Mouse (Mus musculus): Measurements from ENCODE around the gene Myod1.

Gene Myod1

GRCm38 (mm10) chr7:46391701-46392100 lies 15.4 kb downstream of the Myod1 start:
- DNase-seq (ENCODE audit: low spot score in 2 of 2) = peak in 1 of 2 experiments; percentile 20

GRCm38 (mm10) chr7:46393116-46393515 lies 16.8 kb downstream of the Myod1 start:
- peak; percentile 50 to 78 for DNase-seq (ENCODE audit: low spot score in 2 of 2)

DNA sequence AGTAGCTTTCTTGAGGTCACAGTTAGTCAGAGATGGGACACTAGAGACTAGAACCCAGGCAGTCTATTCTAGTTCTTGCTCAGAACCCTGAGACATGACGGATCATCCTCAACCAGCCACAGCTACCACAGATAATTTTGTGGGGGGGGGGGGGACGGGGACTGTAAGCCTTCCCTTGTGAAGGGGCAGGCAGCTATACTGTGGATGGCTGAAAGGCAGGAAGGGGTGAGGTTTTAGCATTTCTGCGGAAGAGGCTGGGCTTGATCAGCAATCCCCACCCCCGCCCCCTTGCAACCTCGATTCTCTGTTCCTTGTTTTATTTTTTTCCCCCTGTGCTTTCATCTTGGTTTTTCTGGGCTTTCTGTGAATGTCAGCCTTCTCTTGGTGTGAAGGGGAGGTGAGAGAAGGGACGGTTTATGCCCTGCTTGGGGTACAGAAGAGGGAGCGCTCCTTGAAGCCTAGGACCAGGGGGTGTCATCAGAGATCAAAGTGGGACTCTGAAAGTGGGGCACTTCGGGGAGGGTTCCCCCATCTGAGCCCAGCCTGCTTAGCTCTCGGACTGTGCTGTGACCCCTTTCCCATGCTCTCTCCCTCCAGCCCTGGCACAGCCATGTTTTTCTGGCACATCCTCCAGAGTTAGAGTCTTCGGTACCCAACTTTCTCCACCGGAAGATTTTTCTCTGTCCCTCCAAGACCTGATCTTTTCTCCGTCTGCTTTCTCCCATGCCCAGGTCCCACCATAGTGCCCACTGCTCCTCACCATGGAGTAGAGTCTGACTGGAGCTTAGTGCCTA lies 17.6 kb downstream of the Myod1 start:
- no peak for DNase-seq (ENCODE audit: low spot score in 2 of 2)

- no peak for DNase-seq (ENCODE audit: low spot score in 2 of 2)
Measured at GRCm38 (mm10) chr7:46394933-46395332, 18.7 kb downstream of the Myod1 start.

DNA sequence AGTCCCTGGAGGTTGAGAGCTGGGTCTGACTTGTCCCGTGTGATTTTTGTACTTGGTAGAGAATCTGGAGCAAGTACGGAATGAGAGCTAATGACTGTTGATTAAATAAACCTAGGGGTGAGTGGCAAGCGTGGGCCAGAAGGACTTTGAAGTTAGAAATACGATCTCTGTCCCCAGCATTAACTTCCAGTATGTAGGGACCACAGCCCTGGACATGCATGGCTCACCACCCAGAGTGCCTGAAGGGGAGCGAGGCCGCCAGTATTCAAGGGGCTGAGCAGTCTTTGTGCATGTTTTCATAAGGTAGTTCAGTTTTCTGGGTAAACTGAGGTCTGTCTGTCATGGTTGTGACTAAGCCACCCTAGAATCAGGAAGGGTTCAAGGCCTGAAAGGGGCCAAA lies 19.3 kb downstream of the Myod1 start:
- DNase-seq (ENCODE audit: low spot score in 2 of 2) = no peak

GRCm38 (mm10) chr7:46396231-46396927 lies 20.1 kb downstream of the Myod1 start, which contains the start of gene Kcnc1:
TSS of gene Kcnc1 (plus strand) at chr7:46396497.
- peak; percentile 37 to 67 for DNase-seq (ENCODE audit: low spot score in 2 of 2)

DNA sequence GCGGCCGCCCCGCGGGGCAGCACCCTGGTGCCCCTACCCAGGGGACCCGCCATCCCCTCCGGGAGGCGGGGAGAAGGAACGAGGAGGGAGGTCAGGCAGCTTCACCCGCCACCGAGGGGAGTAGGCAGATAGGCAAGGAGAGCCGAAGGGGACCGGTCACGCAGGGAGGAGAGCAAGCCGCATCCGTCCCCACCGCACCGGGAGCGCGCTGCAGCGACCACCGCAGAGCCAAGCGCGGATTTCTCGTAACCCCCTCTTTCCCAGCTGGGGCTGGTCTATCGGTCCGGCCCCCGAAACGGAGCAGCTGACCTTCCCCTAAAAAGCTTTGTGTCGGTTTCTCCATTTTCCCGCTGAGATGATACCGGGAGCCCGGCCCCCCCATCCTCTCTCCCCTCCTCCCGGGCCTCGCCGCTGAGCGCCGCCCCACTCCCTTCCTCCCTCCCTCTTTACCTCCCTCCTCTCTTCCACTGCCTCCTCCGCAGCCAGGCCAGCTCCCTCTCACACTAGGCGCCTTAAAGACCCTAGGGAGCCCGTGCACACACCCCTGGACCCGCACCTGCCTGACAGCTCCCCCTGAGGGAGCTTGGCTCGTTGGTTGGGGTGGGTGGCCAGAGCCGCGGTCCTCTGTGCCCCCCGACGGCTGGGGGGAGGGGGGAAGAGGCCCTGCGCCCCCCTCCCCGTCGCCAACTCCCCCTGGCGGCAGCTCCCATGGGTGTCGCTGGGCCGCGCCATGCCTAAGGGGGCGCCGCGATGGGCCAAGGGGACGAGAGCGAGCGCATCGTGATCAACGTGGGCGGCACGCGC lies 20.9 kb downstream of the Myod1 start:
- peak in 1 of 2 experiments; percentile 35 for DNase-seq (ENCODE audit: low spot score in 2 of 2)

GRCm38 (mm10) chr7:46397732-46398333 lies 21.6 kb downstream of the Myod1 start:
- no peak for DNase-seq (ENCODE audit: low spot score in 2 of 2)

DNA sequence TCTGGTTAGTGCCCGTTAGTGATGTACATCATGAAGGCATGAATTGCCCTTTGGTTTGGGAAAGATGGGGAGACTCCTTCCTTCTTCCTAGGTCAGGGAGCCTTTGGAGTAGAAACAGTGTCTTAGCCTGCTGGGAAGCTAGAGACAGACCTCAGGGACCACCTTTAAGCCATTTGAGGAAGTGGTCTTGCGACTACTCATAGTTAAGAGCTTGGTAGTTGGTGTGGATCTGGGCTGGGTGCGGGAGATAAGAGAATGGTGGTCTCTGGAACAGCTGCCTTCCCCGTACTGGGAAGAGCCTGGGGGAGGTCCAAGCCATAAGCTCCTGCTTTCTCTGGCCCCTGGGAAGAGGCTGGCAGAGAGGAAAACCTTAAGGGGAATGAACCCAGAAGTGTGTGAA lies 22.3 kb downstream of the Myod1 start:
- DNase-seq (ENCODE audit: low spot score in 2 of 2) = no peak

GRCm38 (mm10) chr7:46399676-46400075 lies 23.4 kb downstream of the Myod1 start:
- DNase-seq (ENCODE audit: low spot score in 2 of 2) = no peak

- DNase-seq (ENCODE audit: low spot score in 2 of 2) = no peak
Measured at GRCm38 (mm10) chr7:46400346-46400745, 24.1 kb downstream of the Myod1 start.

GRCm38 (mm10) chr7:46401371-46402180 lies 25.3 kb downstream of the Myod1 start:
- DNase-seq (ENCODE audit: low spot score in 2 of 2) = no peak

- no peak for DNase-seq (ENCODE audit: low spot score in 2 of 2)
Measured at GRCm38 (mm10) chr7:46403616-46404485, 27.6 kb downstream of the Myod1 start.

GRCm38 (mm10) chr7:46404756-46405155 lies 28.5 kb downstream of the Myod1 start:
- DNase-seq (ENCODE audit: low spot score in 2 of 2) = no peak

- DNase-seq (ENCODE audit: low spot score in 2 of 2) = no peak
Measured at GRCm38 (mm10) chr7:46408606-46409005, 32.3 kb downstream of the Myod1 start.

DNA sequence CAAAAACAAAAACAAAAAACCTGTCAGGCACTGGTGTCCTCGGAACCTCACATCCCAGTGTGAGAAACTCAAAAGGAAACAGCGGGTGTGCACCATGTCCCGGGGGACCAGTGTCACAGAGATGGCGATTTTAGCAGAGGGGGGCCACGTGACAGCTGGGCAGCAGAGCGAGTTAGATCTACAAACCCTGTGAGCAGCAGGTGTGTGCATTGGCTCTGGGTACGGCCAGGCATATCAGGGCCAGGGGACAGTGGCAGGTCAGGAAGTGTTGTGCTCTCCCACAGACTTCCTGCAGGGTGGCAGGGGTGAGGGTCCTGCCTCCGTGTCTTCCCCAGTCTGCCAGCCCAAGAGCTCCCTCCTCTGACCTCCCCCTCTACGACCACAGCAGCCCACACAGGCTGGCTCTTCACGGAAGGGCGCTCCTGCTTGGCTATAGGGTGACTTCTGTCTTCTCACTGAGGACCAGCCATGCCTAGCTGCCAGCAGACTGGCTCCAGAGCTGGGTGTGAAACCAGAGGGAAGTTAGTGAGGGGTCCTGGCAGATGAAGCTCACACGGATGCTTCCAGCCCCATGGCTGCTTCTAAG lies 33.0 kb downstream of the Myod1 start:
- no peak for DNase-seq (ENCODE audit: low spot score in 2 of 2)

DNA sequence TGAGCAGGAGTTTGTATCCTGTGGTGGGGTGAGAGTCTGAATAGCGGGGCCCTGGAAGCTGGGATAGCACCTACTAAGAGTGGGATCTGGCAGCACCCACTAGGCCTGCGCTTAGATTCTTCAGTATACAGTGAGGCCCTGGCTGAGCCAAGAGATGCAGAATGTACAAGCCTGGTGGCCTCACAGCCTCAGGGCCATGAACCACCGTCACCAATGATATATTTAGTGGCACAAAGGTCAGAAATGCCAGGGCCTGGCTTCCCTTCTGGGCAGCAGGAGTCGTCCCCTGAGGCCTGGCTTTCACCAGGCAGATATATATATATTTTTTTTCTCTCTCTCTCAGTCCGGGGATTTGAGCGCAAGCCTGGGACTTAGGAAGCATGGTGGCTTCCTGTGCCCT lies 34.5 kb downstream of the Myod1 start:
- no peak for DNase-seq (ENCODE audit: low spot score in 2 of 2)

DNA sequence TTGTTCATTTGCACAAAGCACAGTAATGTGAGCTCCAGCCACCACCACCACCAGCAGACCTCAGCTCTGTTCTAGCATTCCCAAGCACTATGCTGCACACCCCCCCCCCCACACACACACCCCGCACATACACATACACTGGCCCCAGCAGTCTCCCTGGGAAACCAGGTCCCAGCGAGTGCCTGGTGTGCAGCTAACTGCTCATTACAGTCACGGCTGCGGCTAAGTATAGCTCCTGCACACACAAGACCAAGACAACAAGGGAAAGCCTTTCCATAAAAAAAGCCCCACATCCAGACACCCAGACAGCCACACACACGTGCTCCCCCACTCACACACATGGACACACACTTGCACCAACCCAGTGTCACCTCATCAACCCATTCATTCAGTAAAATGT lies 36.5 kb downstream of the Myod1 start:
- no peak for DNase-seq (ENCODE audit: low spot score in 2 of 2)

GRCm38 (mm10) chr7:46413959-46414725 lies 37.9 kb downstream of the Myod1 start:
- DNase-seq (ENCODE audit: low spot score in 2 of 2) = no peak
